Mouse (Mus musculus): Measurements from ENCODE around the gene St6galnac6. TPM values are rescaled to one million over a fixed set of nuclear protein-coding genes. Genes with fewer than 3 reads are reported as not detected.

St6galnac6 gene
- polyA plus RNA-seq, 1 experiment: 22.3 TPM

DNA sequence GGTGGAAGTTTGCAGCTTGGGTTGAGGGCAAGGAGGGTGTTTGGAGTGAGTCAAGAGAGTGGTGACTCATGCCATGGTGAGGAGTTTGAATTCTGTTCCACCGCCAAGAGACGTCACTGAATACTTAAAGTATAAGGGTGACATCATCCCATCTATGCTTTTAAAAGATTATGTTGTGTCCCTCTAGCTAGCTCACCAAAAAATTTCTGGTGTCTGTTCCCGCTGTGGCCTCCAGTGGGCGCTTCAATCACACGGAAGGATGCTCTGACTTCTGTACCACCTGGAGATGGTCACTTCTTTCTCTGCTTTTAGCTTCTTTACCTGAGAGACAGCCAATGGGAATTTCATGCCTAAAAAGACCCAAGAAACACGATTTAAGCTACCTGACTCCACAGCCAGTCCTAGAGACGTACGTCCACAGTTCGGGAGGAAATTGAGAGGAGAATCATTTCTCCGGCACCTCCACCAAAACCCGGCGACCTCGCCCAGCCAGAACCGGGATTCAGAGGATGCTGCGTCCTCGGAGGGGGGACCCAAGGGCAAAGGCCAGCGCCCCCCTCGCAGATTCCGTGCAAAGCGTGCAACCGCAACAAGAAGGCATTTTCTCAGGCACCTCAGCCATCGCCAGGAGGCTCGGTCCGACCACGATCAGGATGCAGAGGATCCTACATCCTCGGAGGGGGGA is 24.5 kb upstream of the St6galnac6 start:
- WGBS: 6% methylated on average over 26 of the region's 26 CpGs
- Histone ChIP-seq H3K36me3 (ENCODE audit: control insufficient read depth, insufficient read depth, low read length) (peaks cover 7% of the 10 kb centered on the region), H3K27ac (ENCODE audit: insufficient read depth, low read length) (no peak overlapping the region), H3K4me1 (ENCODE audit: control insufficient read depth, insufficient read depth, insufficient read length) (peaks cover 5% of the 10 kb centered on the region; the same call in 1 of the 2 replicates), H3K4me3 (ENCODE audit: extremely low read depth, insufficient read depth, insufficient read length) (peak overlapping the region; percentile 34; the same call in 1 of the 2 replicates), H3K27me3 (ENCODE audit: control insufficient read depth, insufficient read depth, low read length) (no peaks in the 10 kb centered on the region)
- DNase-seq (ENCODE audit: low read depth in 1 of 2, low spot score in 2 of 2): peak; percentile 50 to 61
- TF ChIP-seq CTCF (IDR thresholded peaks at IDR 0.05; ENCODE audit: extremely low read depth, insufficient read depth, insufficient read length, insufficient replicate concordance) (peak; percentile 68; the same call in 1 of the 2 replicates), POLR2A (IDR thresholded peaks at IDR 0.05; ENCODE audit: low read depth, low read length) (no peak)

DNA sequence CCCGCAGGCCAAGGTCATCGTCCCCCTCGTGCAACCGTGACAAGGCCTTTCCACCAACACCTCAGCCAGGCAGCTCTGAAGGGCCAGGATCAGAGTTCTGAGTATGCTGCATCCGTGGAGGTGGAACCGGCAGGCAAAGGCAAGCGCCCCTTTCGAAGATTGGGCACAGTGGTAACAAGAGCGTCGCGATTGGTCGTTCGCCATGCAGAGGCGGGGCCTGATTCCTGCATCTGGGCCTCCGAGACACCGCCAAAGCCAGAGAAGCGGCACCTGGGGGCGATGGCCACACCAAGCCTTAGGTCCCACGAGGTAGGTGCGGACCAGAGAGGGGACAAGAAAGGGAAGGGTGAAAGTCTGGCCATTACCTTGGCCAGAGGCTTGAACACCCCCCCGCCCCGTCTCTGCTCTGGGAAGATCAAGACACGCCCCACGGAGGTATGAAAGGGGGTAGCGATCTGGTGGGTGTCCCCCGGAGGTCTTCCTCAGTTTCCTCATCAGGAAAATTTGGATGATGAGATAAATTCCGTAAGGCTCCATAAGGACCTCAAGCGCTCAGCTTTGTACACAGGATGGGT is 23.8 kb upstream of the St6galnac6 start, which contains the start of gene 9430097D07Rik:
TSS of gene 9430097D07Rik (minus strand) at position 99 of the 575 bp plus-strand sequence.
- TF ChIP-seq CTCF (IDR thresholded peaks at IDR 0.05; ENCODE audit: extremely low read depth, insufficient read depth, insufficient read length, insufficient replicate concordance) (no peak), POLR2A (IDR thresholded peaks at IDR 0.05; ENCODE audit: low read depth, low read length) (no peak)
- Histone ChIP-seq H3K4me3 (ENCODE audit: extremely low read depth, insufficient read depth, insufficient read length) (peak within 1 kb of the TSS; percentile 34; the same call in 1 of the 2 replicates), H3K27me3 (ENCODE audit: control insufficient read depth, insufficient read depth, low read length) (no peaks in the 10 kb centered on the region), H3K4me1 (ENCODE audit: control insufficient read depth, insufficient read depth, insufficient read length) (peaks cover 5% of the 10 kb centered on the region; the same call in 1 of the 2 replicates), H3K36me3 (ENCODE audit: control insufficient read depth, insufficient read depth, low read length) (peaks cover 7% of the 10 kb centered on the region), H3K27ac (ENCODE audit: insufficient read depth, low read length) (no peak within 1 kb of the TSS)
- WGBS: 22% methylated on average over 28 of the region's 28 CpGs
- no peak for DNase-seq (ENCODE audit: low read depth in 1 of 2, low spot score in 2 of 2)

DNA sequence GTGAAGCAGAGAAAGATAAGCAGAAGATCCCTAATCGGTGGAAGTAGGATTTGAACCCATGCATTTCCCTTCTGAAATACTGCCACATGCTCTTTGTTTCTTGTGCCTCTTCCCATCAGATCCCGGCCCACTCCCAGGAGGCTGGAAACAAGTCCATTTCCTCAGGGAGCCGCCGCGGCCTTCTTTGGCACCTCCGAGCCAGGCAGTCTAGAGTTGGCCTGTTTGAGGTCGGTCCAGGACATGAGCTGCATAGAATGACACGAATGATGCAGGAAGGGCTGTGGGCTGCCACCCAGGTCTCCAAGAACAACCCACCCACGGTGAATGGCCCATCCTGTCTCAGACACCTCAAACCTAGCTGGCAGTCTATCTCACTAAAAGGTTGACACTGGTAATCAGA is 23.0 kb upstream of the St6galnac6 start:
- WGBS: 86% methylated on average over 9 of the region's 9 CpGs
- TF ChIP-seq CTCF (IDR thresholded peaks at IDR 0.05; ENCODE audit: extremely low read depth, insufficient read depth, insufficient read length, insufficient replicate concordance) (no peak), POLR2A (IDR thresholded peaks at IDR 0.05; ENCODE audit: low read depth, low read length) (no peak)
- Histone ChIP-seq H3K4me3 (ENCODE audit: extremely low read depth, insufficient read depth, insufficient read length) (no peak overlapping the region), H3K4me1 (ENCODE audit: control insufficient read depth, insufficient read depth, insufficient read length) (peaks cover 3% of the 10 kb centered on the region; the same call in 1 of the 2 replicates), H3K27me3 (ENCODE audit: control insufficient read depth, insufficient read depth, low read length) (no peaks in the 10 kb centered on the region), H3K36me3 (ENCODE audit: control insufficient read depth, insufficient read depth, low read length) (peaks cover 7% of the 10 kb centered on the region), H3K27ac (ENCODE audit: insufficient read depth, low read length) (no peak overlapping the region)
- no peak for DNase-seq (ENCODE audit: low read depth in 1 of 2, low spot score in 2 of 2)

DNA sequence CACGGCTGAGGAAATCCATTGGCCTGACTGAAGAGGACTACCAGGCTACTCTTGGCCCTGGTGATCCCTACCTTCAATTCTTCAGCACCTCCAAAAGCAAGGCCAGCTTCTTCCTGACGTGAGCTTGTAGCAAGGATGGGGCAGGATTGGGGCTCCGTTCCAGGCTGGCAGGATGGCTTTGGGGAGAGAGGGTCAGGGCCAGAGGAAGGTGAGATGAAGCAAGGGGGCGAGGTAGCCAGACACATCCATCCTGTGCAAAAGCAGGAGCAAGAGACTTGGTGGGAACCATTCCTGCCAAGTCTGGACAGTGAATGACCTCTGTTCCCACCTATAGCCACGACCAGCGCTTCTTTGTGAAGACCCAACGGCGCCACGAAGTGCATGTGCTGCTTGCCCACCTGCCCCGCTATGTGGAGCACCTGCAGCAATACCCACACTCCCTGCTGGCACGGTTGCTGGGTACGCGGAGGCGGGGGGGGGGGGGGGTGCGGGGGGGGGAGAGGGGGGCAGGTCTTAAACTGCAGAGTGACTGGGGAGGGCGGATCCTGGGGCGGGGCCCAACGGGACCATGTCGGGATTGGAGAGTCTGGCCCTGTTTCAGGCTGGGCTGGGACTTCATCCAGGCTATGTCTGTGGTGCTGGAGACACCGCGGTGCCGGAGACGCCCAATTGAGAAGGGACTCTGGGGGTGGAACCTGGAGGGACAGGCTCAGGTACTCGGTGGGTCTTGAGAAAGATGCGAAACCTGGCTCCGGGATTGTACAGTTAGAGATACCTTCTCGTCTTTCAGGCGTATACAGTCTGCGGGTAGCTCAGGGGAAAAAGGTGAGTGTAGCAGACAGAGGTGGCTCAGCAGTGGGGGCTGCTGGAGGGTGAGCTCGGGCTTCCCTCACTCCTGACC is 21.1 kb upstream of the St6galnac6 start:
- Histone ChIP-seq H3K27ac (ENCODE audit: insufficient read depth, low read length) (no peak overlapping the region), H3K36me3 (ENCODE audit: control insufficient read depth, insufficient read depth, low read length) (no peaks in the 10 kb centered on the region), H3K27me3 (ENCODE audit: control insufficient read depth, insufficient read depth, low read length) (peaks cover 1% of the 10 kb centered on the region; the same call in 1 of the 2 replicates), H3K4me3 (ENCODE audit: extremely low read depth, insufficient read depth, insufficient read length) (no peak overlapping the region), H3K4me1 (ENCODE audit: control insufficient read depth, insufficient read depth, insufficient read length) (peaks cover 5% of the 10 kb centered on the region; the same call in 1 of the 2 replicates)
- no peak for DNase-seq (ENCODE audit: low read depth in 1 of 2, low spot score in 2 of 2)
- WGBS: 54% methylated on average over 25 of the region's 30 CpGs
- TF ChIP-seq POLR2A (IDR thresholded peaks at IDR 0.05; ENCODE audit: low read depth, low read length) (no peak), CTCF (IDR thresholded peaks at IDR 0.05; ENCODE audit: extremely low read depth, insufficient read depth, insufficient read length, insufficient replicate concordance) (no peak)

DNA sequence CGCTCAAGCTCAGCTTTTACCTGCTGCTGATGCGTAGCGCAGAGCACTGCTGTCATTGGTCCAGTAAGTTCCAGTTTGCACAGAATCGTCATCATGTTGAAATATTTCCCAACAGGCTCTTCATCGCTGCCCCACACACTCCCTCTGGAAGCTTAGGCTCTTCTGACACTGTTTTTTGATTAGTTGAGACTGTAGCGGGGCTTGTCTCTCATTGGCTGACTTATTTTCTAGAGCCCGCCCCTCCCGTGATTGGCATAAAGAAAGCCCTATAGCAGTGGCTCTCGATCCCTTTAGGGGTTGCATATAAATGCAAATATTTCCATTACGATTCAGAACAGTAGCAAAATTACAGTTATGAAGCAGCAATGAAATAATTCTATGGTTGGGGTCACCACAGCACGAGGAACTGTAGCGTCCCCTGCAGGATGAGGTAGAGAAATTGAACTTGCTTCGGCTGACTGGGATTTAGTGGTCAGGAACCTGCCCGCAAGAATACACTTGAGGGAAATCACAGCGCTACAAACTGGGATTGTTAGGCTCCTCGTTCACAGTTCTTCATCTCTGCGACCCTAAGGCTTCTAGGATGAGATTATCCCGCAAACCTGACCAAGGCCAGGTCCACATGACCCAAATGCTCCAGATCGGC is 17.9 kb upstream of the St6galnac6 start:
- H3K4me1 ChIP-seq (ENCODE audit: control insufficient read depth, insufficient read depth, insufficient read length): peaks cover 2% of the 10 kb centered on the region; the same call in 1 of the 2 replicates
- 56% methylated on average over 19 of the region's 19 CpGs for WGBS
- DNase-seq (ENCODE audit: low read depth in 1 of 2, low spot score in 2 of 2): no peak
- TF ChIP-seq CTCF (IDR thresholded peaks at IDR 0.05; ENCODE audit: extremely low read depth, insufficient read depth, insufficient read length, insufficient replicate concordance): no peak
- no peak for TF ChIP-seq POLR2A (IDR thresholded peaks at IDR 0.05; ENCODE audit: low read depth, low read length)
- peaks cover 1% of the 10 kb centered on the region; the same call in 1 of the 2 replicates for H3K27me3 ChIP-seq (ENCODE audit: control insufficient read depth, insufficient read depth, low read length)
- H3K36me3 ChIP-seq (ENCODE audit: control insufficient read depth, insufficient read depth, low read length): no peaks in the 10 kb centered on the region
- no peak overlapping the region for H3K27ac ChIP-seq (ENCODE audit: insufficient read depth, low read length)
- H3K4me3 ChIP-seq (ENCODE audit: extremely low read depth, insufficient read depth, insufficient read length): no peak overlapping the region

All from spleen, adult 2 months (tissue).